Mouse (Mus musculus) liver, embryonic 14.5 days (tissue): ENCODE data around the gene Fpr1. TPM values are rescaled to one million over a fixed set of nuclear protein-coding genes. Genes with fewer than 3 reads are reported as not detected.

ENCODE experiments used
- ATAC-seq: fragments of 200-750 bp; cut with Nextera tagmentation; 2 replicates; pipeline ENCODE4 v1.8.0; 2017; ENCODE audit warnings: moderate number of reproducible peaks, mild to moderate bottlenecking, moderate library complexity; ENCODE audit not compliant: insufficient read depth
- DNase-seq, 3 experiments: peaks; one replicate each; pipeline ENCODE4 v3.0.0-alpha.2; 2012 to 2013; ENCODE audit warnings: low read depth in 3 of 3, low spot score in 3 of 3
- H3K27ac ChIP-seq: fragments of 300-500 bp; sonication (generic); 2 replicates; pipeline ENCODE4 v1.5.1; 2014; ENCODE audit warnings: moderate library complexity, mild to moderate bottlenecking, control low read depth, inconsistent platforms
- H3K27me3 ChIP-seq: fragments of 300-500 bp; sonication (generic); 2 replicates; pipeline ENCODE4 v1.6.1; 2014; ENCODE audit warnings: mild to moderate bottlenecking, low read length, moderate library complexity; ENCODE audit not compliant: control insufficient read depth, insufficient read depth
- H3K36me3 ChIP-seq: fragments of 300-500 bp; sonication (generic); replicated peaks from 2 replicates; pipeline ENCODE4 v1.6.1; 2014; ENCODE audit warnings: low read depth; ENCODE audit not compliant: control insufficient read depth, insufficient read depth
- H3K4me1 ChIP-seq, 2 experiments: fragments of 200-500 bp in 1 of 2; fragments of 300-500 bp in 1 of 2; sonication (generic) in 1 of 2; replicated peaks; 2 replicates each; pipeline ENCODE4 v1.6.1; 2012 to 2014; ENCODE audit warnings: antibody characterized with exemption in 1 of 2, inconsistent platforms in 1 of 2, low read length in 1 of 2; ENCODE audit not compliant: control insufficient read depth in 2 of 2, insufficient read depth in 2 of 2
- H3K4me2 ChIP-seq: fragments of 300-500 bp; sonication (generic); 2 replicates; pipeline ENCODE4 v1.6.1; 2014; ENCODE audit warnings: low read depth, mild to moderate bottlenecking, control low read depth, moderate library complexity
- H3K4me3 ChIP-seq, 2 experiments: fragments of 200-500 bp in 1 of 2; fragments of 300-500 bp in 1 of 2; sonication (generic) in 1 of 2; 2 replicates each; pipeline ENCODE4 v1.5.1; 2012 to 2014; ENCODE audit warnings: low read depth in 2 of 2, low read length in 2 of 2, mild to moderate bottlenecking in 2 of 2, control low read depth in 1 of 2, inconsistent platforms in 1 of 2, moderate library complexity in 1 of 2; ENCODE audit not compliant: insufficient read depth in 1 of 2
- H3K9ac ChIP-seq: fragments of 300-500 bp; sonication (generic); replicated peaks from 2 replicates; pipeline ENCODE4 v1.6.1; 2014; ENCODE audit warnings: mild to moderate bottlenecking, control low read depth, moderate library complexity
- H3K9me3 ChIP-seq: fragments of 300-500 bp; sonication (generic); 2 replicates; pipeline ENCODE4 v1.6.1; 2016; ENCODE audit warnings: low read length, mixed read lengths; ENCODE audit not compliant: control insufficient read depth
- CTCF ChIP-seq: IDR thresholded peaks from 2 replicates; pipeline ENCODE4 v1.5.1; 2016; ENCODE audit warnings: antibody characterized with exemption, low read depth, control low read depth
- EP300 ChIP-seq: IDR thresholded peaks from 2 replicates; pipeline ENCODE4 v1.6.1; 2016; ENCODE audit warnings: antibody characterized with exemption, low read depth
- WGBS: fragments of 180-500 bp; shearing (Covaris S2); extraction: QIAGEN DNeasy Blood & Tissue Kit; methylation state at CpG from one replicate; pipeline ENCODE4 v1.1.7; 2014; ENCODE audit not compliant: insufficient replicate concordance; 5-methylcytosine and 5-hydroxymethylcytosine counted together
- polyA plus RNA-seq, 2 experiments: library from polyadenylated mRNA; depleted of rRNA in 1 of 2; stranded (reverse) in 1 of 2; unstranded in 1 of 2; fragments of >200 nt; fragmentation: Nextera tagmentation in 1 of 2; extraction: Ambion mirVana in 1 of 2; gene quantifications; 2 replicates each; pipeline versions ENCODE4 v1.2.1 to v1.2.3; 2012 to 2014

Fpr1 gene
- polyA plus RNA-seq, 2 experiments: 2.1 to 2.7 TPM

GRCm38 (mm10) chr17:17865168-17865567 lies 18.6 kb downstream of the Fpr1 start:
- no peaks in the 10 kb centered on the region for H3K36me3 ChIP-seq
- ATAC-seq: no peak
- peaks cover 0 to 5% of the 10 kb centered on the region in 2 experiments; a peak in 3 of 4 replicates for H3K4me1 ChIP-seq
- no peaks in the 10 kb centered on the region for H3K9me3 ChIP-seq
- 27% methylated on average over 2 of the region's 2 CpGs for WGBS
- no peak overlapping the region for H3K4me3 ChIP-seq
- no peak overlapping the region for H3K4me2 ChIP-seq
- no peaks in the 10 kb centered on the region for H3K27me3 ChIP-seq
- H3K27ac ChIP-seq: no peak overlapping the region
- no peak for TF ChIP-seq EP300
- no peak overlapping the region for H3K9ac ChIP-seq
- no peak for DNase-seq

- no peak overlapping the region for H3K9ac ChIP-seq
- WGBS: 33% methylated on average over 1 of the region's 1 CpGs
- no peaks in the 10 kb centered on the region for H3K36me3 ChIP-seq
- DNase-seq (no peak), ATAC-seq (no peak)
- no peak overlapping the region for H3K27ac ChIP-seq
- no peak overlapping the region for H3K4me2 ChIP-seq
- no peaks in the 10 kb centered on the region for H3K9me3 ChIP-seq
- H3K4me3 ChIP-seq: no peak overlapping the region
- peaks cover 0 to 5% of the 10 kb centered on the region in 2 experiments; a peak in 3 of 4 replicates for H3K4me1 ChIP-seq
- no peaks in the 10 kb centered on the region for H3K27me3 ChIP-seq
- TF ChIP-seq CTCF (no peak), EP300 (no peak)
Measured at GRCm38 (mm10) chr17:17862360-17862759, 21.4 kb downstream of the Fpr1 start.

GRCm38 (mm10) chr17:17860110-17860509 lies 23.6 kb downstream of the Fpr1 start:
- DNase-seq (no peak), ATAC-seq (no peak)
- no peak for TF ChIP-seq CTCF
- TF ChIP-seq EP300: no peak
- no peaks in the 10 kb centered on the region for H3K9me3 ChIP-seq
- H3K4me1 ChIP-seq: no peaks in the 10 kb centered on the region; a peak in 1 of 4 replicates
- no peak overlapping the region for H3K4me3 ChIP-seq
- no peak overlapping the region for H3K4me2 ChIP-seq
- WGBS: 52% methylated on average over 3 of the region's 3 CpGs
- H3K9ac ChIP-seq: no peak overlapping the region
- no peak overlapping the region for H3K27ac ChIP-seq
- H3K27me3 ChIP-seq: no peaks in the 10 kb centered on the region
- H3K36me3 ChIP-seq: no peaks in the 10 kb centered on the region

- H3K27me3 ChIP-seq: no peaks in the 10 kb centered on the region
- H3K9ac ChIP-seq: no peak overlapping the region
- H3K27ac ChIP-seq: no peak overlapping the region
- 50% methylated on average over 1 of the region's 1 CpGs for WGBS
- TF ChIP-seq EP300 (no peak), CTCF (no peak)
- H3K9me3 ChIP-seq: no peaks in the 10 kb centered on the region
- ATAC-seq (no peak), DNase-seq (no peak)
- H3K4me1 ChIP-seq: no peaks in the 10 kb centered on the region
- H3K4me2 ChIP-seq: no peak overlapping the region
- no peak overlapping the region for H3K4me3 ChIP-seq
- no peaks in the 10 kb centered on the region for H3K36me3 ChIP-seq
Measured at GRCm38 (mm10) chr17:17857446-17857845, 26.3 kb downstream of the Fpr1 start.

- 67% methylated on average over 1 of the region's 1 CpGs for WGBS
Measured at GRCm38 (mm10) chr17:17856612-17857011, 27.1 kb downstream of the Fpr1 start.

More at GRCm38 (mm10) chr17:17856612-17857011, 27.1 kb downstream of the Fpr1 start:
- DNase-seq (no peak), ATAC-seq (no peak)
- Histone ChIP-seq H3K27ac (no peak overlapping the region), H3K4me1 (no peaks in the 10 kb centered on the region), H3K36me3 (no peaks in the 10 kb centered on the region), H3K9me3 (no peaks in the 10 kb centered on the region), H3K4me2 (no peak overlapping the region), H3K27me3 (no peaks in the 10 kb centered on the region), H3K4me3 (no peak overlapping the region), H3K9ac (no peak overlapping the region)
- TF ChIP-seq EP300: no peak
- TF ChIP-seq CTCF: no peak
